Mouse (Mus musculus) cerebellum, adult 9-10 months (tissue): ENCODE data around the gene Epdr1.
"Not testable (repeated sequence)": the region's sequence is repeated elsewhere in the genome, so short reads cannot be mapped to it uniquely, and the experiment has no call there.

ENCODE experiments used
- DNase-seq: peaks from one replicate; pipeline ENCODE4 v3.0.0; 2022

Epdr1 gene

DNA sequence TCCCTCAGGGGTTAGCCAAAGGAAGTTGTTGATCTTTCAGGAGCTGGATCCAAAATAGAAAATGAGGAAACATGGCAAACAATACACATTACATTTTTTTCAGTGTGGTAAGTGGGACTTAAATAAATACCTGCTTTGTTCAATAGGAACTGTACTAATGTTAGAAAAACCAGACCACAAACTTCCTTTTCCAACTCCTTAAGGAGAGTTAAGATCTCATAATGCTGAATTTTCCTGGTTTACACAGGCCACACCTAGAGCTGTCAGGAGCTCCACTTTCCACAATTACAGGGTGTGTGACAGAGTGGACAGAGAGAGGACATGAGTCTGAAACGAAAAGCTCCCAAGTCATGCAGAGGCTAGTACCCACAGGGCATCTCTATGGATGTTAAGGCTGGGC, 16.0 kb downstream of the Epdr1 start:
- no peak for DNase-seq

DNA sequence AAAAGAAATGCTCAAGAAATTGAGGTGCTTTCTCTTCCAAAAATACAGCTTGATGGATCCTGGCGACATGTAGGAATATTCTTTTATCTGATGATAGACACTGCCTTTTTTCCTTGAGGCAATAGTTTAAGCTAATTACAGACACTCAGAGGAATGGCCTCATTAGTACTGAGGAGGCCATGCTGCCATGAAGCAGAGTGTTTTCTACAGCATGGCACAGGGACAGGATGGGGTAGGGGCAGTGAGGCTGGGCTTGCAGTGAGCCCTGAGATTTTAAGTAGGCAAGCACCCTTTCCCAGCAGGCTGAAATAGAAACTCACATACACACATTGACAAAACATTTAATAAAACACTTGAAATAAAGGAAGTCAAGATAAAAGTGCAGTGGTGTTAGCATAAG, 17.2 kb downstream of the Epdr1 start:
- DNase-seq, result no peak

DNA sequence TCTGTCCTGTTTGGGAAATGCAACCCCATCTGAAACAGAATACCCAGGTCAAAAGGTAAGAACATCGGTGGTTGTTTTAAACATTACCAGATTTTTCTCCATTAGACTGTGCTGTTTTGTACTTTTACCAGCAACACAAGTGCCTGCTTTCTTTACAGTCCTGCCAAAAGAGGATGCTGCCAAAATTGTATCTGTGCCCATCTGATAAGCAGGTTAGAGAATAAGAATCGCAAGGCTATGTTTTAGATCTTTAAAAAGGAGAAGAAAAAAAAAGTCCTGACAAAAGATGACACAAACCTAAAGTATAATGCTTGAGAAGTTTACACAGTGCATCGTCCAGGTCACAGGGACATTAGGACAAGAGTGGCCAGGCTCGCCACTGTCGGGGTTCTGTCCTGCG, 20.5 kb downstream of the Epdr1 start:
- DNase-seq, result no peak

DNA sequence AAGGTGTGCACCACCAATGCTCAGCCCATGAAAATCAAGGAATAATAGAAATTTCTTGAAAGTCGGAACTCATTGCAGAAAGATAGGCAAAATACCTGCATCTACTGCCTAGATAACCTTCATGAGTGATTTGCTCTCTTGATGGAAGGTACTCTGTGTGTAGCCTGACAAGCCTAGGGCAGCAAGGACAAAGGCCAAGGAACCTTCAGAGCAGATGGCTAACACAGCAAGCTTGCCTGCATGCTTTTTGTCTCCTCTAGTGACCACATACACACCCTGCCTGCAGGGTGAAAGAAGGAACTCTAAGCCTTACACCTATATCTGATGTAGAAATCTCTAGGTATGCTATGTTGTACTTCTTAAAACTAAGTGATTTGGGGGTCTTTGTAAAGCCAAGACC, 24.6 kb downstream of the Epdr1 start:
- DNase-seq, result peak; percentile 40

DNA sequence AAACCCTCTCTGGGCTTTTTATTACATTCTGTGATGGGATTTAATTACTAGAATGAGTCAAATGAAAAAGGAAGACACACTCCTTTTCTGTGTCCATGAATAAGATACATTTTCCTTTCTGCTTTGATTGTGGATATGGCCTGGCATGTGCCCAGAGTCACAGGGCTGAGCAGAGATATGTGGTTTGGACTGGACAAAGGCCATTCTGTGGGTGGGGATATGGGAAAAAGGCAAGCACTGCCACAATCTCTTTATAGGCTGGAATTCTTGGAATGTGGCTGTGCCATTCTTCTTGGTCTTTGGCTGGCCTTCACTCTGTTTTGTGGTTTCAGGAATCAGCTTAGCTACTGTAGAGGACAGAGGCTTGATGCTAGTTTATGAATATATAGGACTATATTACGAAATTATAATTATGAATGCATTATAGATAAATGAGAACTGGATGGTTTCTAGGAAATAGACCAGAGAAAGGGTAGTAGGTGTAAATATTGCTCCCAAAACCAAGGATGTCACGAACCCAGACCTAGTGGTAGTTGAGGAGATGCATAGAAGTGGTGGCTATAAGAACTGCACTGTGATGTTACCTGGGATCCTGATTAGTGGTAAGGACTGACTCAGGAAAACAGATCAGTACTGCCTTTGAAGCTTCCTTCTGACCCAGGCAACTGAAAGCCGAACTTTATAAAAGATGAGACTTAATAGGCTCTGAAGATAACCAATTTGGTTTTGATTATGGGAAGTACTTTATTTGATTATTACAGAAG, 28.5 kb downstream of the Epdr1 start:
- no peak for DNase-seq

DNA sequence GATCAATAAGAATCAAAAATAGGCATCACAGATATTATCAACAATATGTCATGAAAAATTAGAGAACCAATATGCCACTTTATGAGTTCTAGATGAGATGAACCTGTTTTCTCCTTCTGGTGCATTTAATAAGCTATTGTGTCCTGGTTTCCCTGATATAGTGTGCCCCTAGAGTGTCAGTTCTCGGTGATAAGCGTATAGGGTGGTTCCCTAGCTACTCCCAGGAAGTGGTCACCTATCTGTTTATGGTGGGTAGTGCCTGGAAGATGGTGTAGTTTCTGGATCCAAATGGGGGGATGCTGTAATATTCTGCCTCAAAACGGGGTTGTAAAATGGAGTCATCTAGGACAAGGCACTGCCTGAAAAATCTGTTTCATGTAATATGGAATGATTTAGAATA, 43.8 kb downstream of the Epdr1 start:
- no peak for DNase-seq

DNA sequence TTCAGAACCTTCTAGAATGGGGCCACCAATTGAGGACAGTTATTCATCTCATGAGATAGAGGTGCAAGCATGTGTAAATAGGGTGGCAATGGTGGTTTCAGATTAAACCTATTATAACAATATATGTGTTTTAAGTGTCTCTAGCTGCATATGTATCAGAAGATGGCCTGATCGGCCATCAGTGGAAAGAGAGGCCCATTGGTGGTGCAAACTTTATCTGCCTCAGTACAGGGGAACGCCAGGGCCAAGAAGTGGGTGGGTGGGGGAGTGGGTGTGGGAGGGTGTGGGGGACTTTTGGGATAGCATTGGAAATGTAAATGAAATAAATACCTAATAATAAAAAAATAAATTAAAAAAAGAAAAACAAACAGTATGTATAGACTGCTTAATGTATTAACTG, 45.0 kb downstream of the Epdr1 start:
- not testable (repeated sequence) for DNase-seq

DNA sequence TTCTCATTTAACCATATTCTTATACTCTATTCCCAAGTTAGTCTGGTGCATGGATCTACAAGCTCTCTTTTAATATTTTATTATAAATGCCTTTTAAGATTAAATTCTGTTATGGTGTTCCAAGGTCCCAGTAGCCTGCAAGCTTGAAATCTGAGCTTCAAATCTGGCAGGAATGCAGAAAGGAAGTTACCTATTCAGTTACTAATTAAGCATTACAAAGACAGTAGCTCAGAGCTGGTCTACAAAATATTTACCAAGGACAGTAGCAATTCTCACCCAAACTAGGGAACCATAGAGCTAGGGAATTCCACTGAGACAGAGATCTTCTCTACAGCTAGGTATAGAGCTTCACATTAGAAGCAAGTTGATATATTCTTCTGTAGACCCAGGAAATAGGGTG, 49.6 kb downstream of the Epdr1 start:
- not testable (repeated sequence) for DNase-seq

DNA sequence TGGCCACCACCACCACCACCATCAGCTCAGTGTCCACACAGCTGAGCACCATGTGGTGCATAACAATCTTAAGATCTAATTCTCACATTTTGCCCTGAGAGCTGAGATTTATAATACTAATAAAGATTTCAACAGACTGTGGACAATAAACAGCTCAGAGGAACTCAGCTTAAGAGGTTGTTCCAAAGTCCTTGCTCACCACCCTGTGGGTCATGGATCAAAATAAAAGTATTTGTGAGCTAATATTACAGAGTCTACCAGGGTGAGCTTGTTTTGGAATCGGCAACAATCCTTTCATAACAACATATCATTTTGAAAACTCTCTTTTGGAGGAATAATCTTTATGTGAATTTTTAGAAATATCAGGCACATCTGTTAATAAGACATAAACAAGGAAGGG, 57.2 kb downstream of the Epdr1 start:
- no peak for DNase-seq

DNA sequence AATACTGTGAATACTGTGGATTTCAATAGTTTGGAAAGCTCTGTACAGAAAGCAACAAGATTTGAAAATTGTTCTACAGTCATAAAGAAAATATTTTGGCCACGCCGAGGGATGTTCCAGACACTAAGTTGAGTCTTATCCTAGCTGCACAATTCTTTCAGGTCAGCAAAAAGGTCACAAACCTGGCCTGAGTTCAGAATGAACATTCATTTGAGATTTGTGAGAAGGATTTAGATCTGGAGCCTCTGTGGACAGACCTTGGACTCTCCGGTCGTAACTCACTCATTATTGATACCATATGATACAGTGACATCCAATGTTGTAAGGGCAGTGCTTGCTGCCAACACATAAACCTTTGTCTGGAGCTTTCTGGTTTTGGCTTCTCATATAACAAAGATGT, 64.3 kb downstream of the Epdr1 start:
- DNase-seq, result no peak
